Mouse (Mus musculus): Measurements from ENCODE around the gene Kctd4.

Gene Kctd4

DNA sequence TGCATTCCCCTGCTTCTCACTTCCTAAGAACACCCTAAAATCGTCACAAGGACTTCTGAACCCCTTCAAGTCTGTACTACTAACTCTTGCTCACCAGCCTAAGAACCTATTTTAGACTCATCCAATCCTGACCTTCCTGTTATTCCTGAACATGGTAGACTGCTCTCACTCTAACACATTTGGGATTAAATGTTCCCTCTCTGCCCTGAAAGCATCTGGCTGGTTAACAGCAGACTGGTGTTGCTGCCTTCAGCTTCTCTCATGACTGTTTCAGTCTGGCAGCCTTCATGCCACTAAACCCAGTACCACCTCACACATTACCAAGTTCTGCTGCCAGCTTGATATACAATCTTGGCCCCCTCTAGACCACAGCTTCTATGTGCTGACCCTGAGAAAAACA, 34.4 kb downstream of the Kctd4 start:
- DNase-seq (ENCODE audit: low spot score in 2 of 2): no peak

DNA sequence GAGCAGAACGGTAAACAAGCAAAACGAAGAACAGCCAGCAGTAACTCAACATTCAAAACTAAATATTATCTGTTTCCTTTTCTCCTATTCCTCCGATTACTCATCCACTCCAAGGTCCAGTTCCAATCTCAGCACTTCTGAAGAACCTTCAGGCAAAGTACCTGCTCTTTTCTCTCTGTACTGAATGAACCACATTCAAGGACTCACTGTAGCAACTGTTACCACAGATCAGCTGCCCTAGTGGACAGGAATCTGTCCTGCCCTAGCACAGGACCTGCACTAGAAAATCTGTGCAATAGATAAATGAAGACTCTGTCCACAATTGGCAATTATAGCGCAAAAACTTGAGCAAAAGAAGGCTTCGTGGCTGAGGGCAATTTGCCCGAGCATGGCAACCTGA, 36.1 kb downstream of the Kctd4 start:
- DNase-seq (ENCODE audit: low spot score in 2 of 2): no peak

DNA sequence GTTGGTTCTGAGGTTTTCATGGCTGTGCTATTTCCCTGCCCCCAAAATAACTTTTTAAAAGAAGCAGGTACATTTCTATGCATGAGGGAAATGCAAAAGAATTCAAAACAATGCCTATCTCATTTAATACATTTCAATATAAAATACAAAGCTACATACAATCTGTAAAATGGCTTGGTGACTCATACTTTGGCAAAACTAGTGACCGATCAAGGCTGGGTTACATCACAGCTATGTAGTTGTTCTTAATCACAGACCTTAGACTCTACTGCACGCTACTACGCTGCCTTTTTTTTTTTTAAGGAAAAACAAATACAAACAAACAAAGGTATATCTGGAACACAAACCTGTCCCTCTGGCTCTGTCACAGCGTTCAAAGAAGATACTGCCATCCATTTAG, 37.6 kb downstream of the Kctd4 start:
- no peak for DNase-seq (ENCODE audit: low spot score in 2 of 2)

DNA sequence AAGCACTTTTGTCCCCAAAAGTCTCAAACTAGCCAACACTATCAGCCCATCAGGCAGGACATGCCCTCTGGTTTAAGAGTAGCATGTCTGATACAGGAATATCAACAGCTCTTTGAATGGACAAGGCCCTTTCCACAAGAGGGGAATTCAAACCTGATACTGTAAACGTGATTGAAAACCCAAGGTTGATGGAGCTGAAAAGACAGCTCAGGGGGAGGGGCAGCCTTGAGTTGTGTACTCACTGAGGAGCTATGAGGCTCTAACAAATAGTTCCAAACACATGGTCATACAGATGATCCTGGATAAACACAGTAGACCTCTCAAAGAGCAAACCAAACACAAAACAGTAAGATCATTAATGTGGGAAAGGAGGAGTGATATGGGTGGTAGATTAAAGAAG, 43.3 kb downstream of the Kctd4 start:
- DNase-seq (ENCODE audit: low spot score in 2 of 2): no peak

DNA sequence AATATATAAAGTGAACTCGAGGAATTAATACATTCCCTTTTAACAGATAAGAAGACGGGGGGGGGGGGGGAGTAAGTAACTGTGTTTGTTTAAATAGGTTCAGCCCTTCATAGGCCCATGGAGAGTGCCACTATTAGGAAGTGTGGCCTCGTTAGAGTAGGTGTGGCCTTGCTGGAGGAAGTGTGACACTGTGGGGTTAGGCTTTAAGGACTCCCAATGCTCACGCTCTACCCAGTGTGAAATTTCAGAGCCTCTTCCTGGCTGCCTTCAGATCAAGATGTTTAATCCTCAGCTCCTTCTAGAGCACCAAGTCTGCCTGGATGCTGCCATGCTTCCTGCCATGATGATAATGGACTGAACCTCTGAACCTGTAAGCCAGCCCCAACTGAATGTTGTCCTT, 47.0 kb downstream of the Kctd4 start:
- DNase-seq (ENCODE audit: low spot score in 2 of 2): no peak

DNA sequence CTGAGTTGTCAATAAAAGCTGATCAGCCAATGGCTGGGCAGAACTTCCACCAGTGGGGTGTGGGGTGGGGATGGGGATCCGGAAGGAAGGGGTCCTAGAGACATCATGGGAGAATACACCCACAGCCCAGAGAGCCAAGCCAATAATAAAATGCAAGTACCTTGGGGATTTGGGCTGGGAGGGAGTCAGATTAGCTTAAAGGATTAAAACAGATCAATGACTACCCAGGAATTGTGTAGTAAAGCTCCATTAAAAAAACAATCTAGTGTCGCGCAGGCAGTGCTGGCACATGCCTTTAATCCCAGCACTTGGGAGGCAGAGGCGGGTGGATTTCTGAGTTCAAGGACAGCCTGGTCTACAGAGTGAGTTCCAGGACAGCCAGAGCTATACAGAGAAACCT, 50.2 kb downstream of the Kctd4 start:
- no peak for DNase-seq (ENCODE audit: low spot score in 2 of 2)

DNA sequence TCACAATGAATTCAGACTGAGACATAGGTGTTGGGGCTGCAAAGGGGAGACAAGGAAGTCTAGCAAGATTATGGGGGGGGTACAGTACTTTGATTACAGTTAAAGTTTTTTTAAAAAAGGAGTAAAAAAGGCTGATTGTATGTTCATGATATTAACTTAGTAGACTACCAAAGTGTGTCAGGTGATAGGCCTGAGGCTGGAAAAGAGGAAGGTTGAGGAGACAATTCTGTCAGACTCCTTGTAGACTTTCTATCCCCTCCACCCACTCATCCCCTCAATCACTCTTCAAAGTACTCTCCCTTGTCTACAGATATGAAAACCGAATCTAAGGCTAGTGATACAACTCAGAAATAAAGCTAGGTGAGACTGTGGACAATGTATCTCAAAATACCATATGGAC, 53.4 kb downstream of the Kctd4 start:
- no peak for DNase-seq (ENCODE audit: low spot score in 2 of 2)

DNA sequence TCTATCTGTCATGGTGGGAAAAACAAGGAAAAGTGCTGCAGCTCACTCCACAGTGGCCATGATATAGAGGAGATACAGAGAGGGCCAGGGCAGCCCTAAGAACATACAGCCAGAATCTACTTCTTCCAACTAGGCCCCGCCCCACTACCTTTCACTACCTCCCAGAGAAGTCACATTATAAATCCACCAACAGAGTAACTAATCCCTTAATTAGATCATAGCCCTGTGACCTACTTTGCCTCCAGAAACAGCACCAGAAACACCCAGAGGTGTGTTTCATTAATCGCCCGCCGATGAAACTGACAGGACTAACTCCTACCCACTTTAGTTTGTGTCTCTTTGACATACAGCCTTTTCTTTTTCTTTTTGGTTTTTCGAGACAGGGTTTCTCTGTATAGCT, 54.4 kb downstream of the Kctd4 start:
- DNase-seq (ENCODE audit: low spot score in 2 of 2): no peak

DNA sequence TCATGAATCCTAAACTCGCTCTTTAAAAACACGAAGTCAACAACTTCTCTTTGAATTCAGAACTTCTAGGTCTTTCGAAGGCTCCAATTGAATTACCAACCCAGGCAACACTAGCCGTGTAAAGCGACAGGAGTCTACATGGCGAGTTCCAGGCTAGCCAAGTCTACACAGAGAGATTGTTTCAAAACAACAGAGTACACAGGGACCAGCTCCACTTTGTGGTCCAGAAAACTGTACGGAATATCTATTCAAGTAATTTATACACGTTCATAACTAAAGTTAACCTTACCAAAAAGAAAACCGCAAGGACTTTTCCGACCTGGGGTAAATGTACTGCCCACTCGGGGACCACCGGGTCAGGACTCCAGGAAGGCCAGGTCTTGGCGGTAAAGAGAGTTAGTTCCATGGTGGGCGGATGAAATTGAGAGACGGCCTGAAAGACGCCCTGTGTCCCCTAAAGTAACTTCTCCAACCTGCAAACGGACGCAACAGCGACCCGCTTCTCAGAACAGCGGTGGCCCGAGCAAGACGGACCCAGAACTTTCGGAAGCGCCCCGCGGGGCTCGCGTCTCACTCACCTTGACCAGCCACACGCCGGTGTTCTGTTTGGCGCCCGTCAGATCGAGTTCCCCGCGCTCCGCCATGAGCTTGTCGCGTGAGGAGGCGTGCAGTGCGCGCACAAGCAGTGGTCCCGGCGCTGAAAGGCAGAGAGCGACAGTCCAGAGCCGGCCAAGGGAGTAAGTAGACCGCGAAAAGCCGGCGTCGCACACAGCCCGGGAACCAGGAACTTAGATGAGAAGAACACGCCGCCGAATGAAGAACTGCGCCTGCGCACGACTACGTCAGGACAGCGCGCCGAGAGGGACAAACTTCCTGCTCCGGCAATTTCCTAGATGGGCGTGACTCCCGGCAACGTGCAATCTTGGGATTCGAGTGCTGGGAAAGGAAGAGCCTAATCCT, 55.6 kb downstream of the Kctd4 start, which contains the start of gene Gtf2f2:
Gene Gtf2f2, minus strand, starts transcription at position 764 of the 960 bp plus-strand sequence.
- peak; percentile 83 to 91 for DNase-seq (ENCODE audit: low spot score in 2 of 2)

DNA sequence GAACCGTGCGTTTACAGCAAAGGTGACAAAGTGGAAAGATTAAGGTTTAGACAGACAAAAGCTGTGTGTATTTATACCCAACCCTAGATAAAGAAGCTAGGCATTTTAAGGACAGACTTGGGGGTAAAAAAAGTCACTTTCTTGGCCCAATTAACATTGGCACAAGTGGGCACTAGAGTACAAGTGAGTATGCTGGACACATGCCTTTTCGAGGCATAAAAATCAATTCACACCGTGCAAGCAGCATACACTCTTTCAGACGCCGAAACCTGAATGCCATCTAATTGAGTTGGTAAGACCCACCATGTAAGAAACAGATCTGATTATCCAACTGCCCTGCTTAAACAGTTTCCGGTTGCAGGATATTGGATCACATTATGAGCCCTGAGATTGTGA, 56.3 kb downstream of the Kctd4 start:
- DNase-seq (ENCODE audit: low spot score in 2 of 2): no peak

DNA sequence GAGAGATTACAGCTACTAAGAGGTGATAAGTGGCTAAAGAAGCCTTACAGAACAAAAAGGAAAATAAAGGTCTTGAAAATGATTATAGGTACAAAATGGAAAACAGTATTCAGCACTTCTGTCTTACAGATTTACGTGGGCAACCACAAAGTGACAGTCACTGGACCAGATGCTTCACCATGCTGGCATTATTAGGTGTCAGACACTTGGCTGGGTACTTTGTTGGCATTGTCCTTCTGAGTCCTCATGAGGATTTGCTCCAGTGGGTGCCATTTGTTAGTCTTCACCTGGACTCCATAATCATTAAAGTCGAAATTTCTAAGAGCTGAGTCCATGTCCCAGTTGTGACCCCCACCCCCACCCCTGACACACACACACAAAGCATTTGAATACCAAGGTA, 59.5 kb downstream of the Kctd4 start:
- no peak for DNase-seq (ENCODE audit: low spot score in 2 of 2)

Measured in heart, adult 9 months (tissue).